Mouse (Mus musculus): ENCODE measurements around the gene Samd4b.

DNA sequence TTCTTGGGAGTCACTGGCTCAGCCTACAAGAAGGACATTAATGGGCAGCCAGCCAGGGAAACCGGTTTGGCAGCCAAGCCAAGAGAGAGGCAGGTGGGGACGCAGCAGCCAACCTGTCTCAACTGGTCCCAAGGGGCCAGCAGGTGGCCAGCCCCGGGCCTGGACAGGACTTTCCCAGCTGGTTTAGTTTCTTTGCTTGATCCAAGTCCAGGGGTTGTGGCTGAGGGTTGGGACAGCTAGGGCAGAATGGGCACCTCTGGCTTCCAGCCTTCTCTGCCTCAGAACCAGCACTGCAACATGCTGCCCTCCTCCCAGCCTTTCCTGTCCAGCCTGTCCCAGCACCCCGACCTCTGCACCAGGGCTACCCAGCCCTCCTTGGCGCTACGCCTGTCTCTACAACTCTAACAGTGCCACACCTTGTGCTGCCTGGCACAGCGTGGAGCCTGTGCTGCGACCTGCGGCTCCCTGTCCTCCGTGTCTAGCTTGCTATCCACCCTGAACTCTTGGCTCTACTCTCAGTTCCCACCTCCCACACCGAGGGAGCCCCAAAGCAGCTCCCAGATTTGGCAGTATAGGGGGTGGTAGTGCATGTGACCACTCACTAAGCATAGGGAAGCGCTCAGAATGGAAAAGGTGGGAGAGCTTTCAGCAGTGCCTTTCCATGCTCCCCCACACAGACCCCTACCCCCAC lies 27.5 kb downstream of the Samd4b start:
- TF ChIP-seq POLR2A (IDR thresholded peaks at IDR 0.05; ENCODE audit: borderline replicate concordance, control insufficient read depth, low read depth, low read length) (no peak), CTCF (IDR thresholded peaks at IDR 0.05; ENCODE audit: control insufficient read depth, insufficient read depth, low read length) (no peak)

All from bone marrow, adult 2 months (tissue).